Mouse (Mus musculus) testis, adult 2 months (tissue): ENCODE results near the gene Natd1. TPM values are rescaled to one million over a fixed set of nuclear protein-coding genes. Genes with fewer than 3 reads are reported as not detected.

Source experiments
- H3K27ac ChIP-seq: fragments of 200-500 bp; 2 replicates; pipeline ENCODE4 v1.5.1; 2012; ENCODE audit warnings: low read depth, low read length; ENCODE audit not compliant: control insufficient read depth, insufficient read depth
- H3K27me3 ChIP-seq: fragments of 200-500 bp; 2 replicates; pipeline ENCODE4 v1.6.1; 2012; ENCODE audit warnings: mild to moderate bottlenecking, low read length, moderate library complexity; ENCODE audit not compliant: control insufficient read depth, insufficient read depth
- H3K36me3 ChIP-seq: fragments of 200-500 bp; 2 replicates; pipeline ENCODE4 v1.6.1; 2012; ENCODE audit warnings: mild to moderate bottlenecking, low read length; ENCODE audit not compliant: control insufficient read depth, insufficient read depth
- H3K4me1 ChIP-seq: fragments of 200-500 bp; 2 replicates; pipeline ENCODE4 v1.6.1; 2012; ENCODE audit warnings: low read length; ENCODE audit not compliant: control insufficient read depth, insufficient read depth
- H3K4me3 ChIP-seq: fragments of 200-500 bp; 2 replicates; pipeline ENCODE4 v1.5.1; 2012; ENCODE audit warnings: low read depth, mild to moderate bottlenecking, low read length, moderate library complexity, mixed read lengths; ENCODE audit not compliant: control insufficient read depth
- CTCF ChIP-seq: fragments of 200-500 bp; IDR thresholded peaks from 2 replicates; pipeline ENCODE4 v1.5.1; 2012; ENCODE audit warnings: low read depth, mild to moderate bottlenecking, inconsistent platforms, low read length, moderate library complexity; ENCODE audit not compliant: control insufficient read depth, insufficient read depth, insufficient replicate concordance
- POLR2A ChIP-seq: fragments of 200-500 bp; IDR thresholded peaks from 2 replicates; pipeline ENCODE4 v1.6.1; 2012; ENCODE audit warnings: low read depth, mild to moderate bottlenecking, inconsistent platforms, low read length, moderate library complexity; ENCODE audit not compliant: control insufficient read depth
- polyA plus RNA-seq: library from polyadenylated mRNA; depleted of rRNA; stranded (reverse); fragments of >200 nt; gene quantifications from 2 replicates; pipeline ENCODE4 v1.2.3, GENCODE M21; 2012

Gene Natd1
- polyA plus RNA-seq, 1 experiment: 39.6 TPM

- peaks cover 5% of the 10 kb centered on the region for H3K4me1 ChIP-seq
- TF ChIP-seq POLR2A (no peak), CTCF (no peak)
- no peaks in the 10 kb centered on the region for H3K36me3 ChIP-seq
- H3K27ac ChIP-seq: no peak overlapping the region
- H3K4me3 ChIP-seq: no peak overlapping the region
- no peaks in the 10 kb centered on the region for H3K27me3 ChIP-seq
Observed at GRCm38 (mm10) chr11:60952362-60952761, 37.8 kb upstream of the Natd1 start.

GRCm38 (mm10) chr11:60951896-60952295, 37.3 kb upstream of the Natd1 start:
- Histone ChIP-seq H3K27me3 (no peaks in the 10 kb centered on the region), H3K4me3 (no peak overlapping the region), H3K36me3 (no peaks in the 10 kb centered on the region), H3K4me1 (peaks cover 5% of the 10 kb centered on the region), H3K27ac (no peak overlapping the region)
- TF ChIP-seq CTCF (no peak), POLR2A (no peak)

GRCm38 (mm10) chr11:60945003-60945402, 30.5 kb upstream of the Natd1 start:
- TF ChIP-seq CTCF (no peak), POLR2A (no peak)
- Histone ChIP-seq H3K36me3 (no peaks in the 10 kb centered on the region; the same call in none of the 2 replicates), H3K4me1 (no peaks in the 10 kb centered on the region), H3K4me3 (no peak overlapping the region), H3K27ac (no peak overlapping the region), H3K27me3 (no peaks in the 10 kb centered on the region)

GRCm38 (mm10) chr11:60942263-60943015, 27.9 kb upstream of the Natd1 start:
- no peak for TF ChIP-seq POLR2A
- TF ChIP-seq CTCF: no peak
- Histone ChIP-seq H3K36me3 (no peaks in the 10 kb centered on the region; the same call in none of the 2 replicates), H3K4me3 (no peak overlapping the region), H3K27ac (no peak overlapping the region), H3K4me1 (no peaks in the 10 kb centered on the region), H3K27me3 (no peaks in the 10 kb centered on the region)

GRCm38 (mm10) chr11:60941370-60941769, 26.8 kb upstream of the Natd1 start:
- no peak overlapping the region for H3K27ac ChIP-seq
- H3K4me3 ChIP-seq: no peak overlapping the region
- TF ChIP-seq CTCF (no peak), POLR2A (no peak)
- no peaks in the 10 kb centered on the region for H3K4me1 ChIP-seq
- H3K36me3 ChIP-seq: no peaks in the 10 kb centered on the region; the same call in 1 of the 2 replicates
- no peaks in the 10 kb centered on the region for H3K27me3 ChIP-seq

GRCm38 (mm10) chr11:60940501-60940900, 26.0 kb upstream of the Natd1 start:
- H3K27me3 ChIP-seq: no peaks in the 10 kb centered on the region
- H3K36me3 ChIP-seq: no peaks in the 10 kb centered on the region; the same call in 1 of the 2 replicates
- H3K4me3 ChIP-seq: no peak overlapping the region
- TF ChIP-seq POLR2A (no peak), CTCF (no peak)
- no peak overlapping the region for H3K27ac ChIP-seq
- no peaks in the 10 kb centered on the region; the same call in 1 of the 2 replicates for H3K4me1 ChIP-seq

GRCm38 (mm10) chr11:60939487-60939886, 24.9 kb upstream of the Natd1 start:
- Histone ChIP-seq H3K4me1 (peaks cover 6% of the 10 kb centered on the region), H3K4me3 (no peak overlapping the region), H3K27ac (no peak overlapping the region), H3K36me3 (no peaks in the 10 kb centered on the region), H3K27me3 (no peaks in the 10 kb centered on the region)
- TF ChIP-seq POLR2A: no peak
- TF ChIP-seq CTCF: no peak

- Histone ChIP-seq H3K4me1 (peaks cover 9% of the 10 kb centered on the region), H3K4me3 (no peak overlapping the region), H3K36me3 (no peaks in the 10 kb centered on the region), H3K27me3 (no peaks in the 10 kb centered on the region), H3K27ac (no peak overlapping the region)
- TF ChIP-seq CTCF: no peak
- no peak for TF ChIP-seq POLR2A
Observed at GRCm38 (mm10) chr11:60937611-60938010, 23.1 kb upstream of the Natd1 start.
